Mouse (Mus musculus): ENCODE data around the gene Rela. TPM values are rescaled to one million over a fixed set of nuclear protein-coding genes. Genes with fewer than 3 reads are reported as not detected.
A peak's percentile ranks its signal among the peaks of the same experiment; 100 is the strongest.

Rela gene
- total RNA-seq (2021), result 60.7 and 65.1 TPM in 2 replicates
- long read RNA-seq, experiment 1, transcript Rela-201 (11 exons, 2,716 nt), result major isoform, 19 of 41 reads
- long read RNA-seq, experiment 1, partial matches to known transcripts, result 17 of 41 reads
- long read RNA-seq, experiment 1, other reads (novel, unspliced or antisense), result 2 of 41 reads
- long read RNA-seq, experiment 2, transcript Rela-201 (11 exons, 2,716 nt), result major isoform, 14 of 33 reads
- long read RNA-seq, experiment 2, partial matches to known transcripts, result 17 of 33 reads
- long read RNA-seq, experiment 2, other reads (novel, unspliced or antisense), result 1 of 33 reads

DNA sequence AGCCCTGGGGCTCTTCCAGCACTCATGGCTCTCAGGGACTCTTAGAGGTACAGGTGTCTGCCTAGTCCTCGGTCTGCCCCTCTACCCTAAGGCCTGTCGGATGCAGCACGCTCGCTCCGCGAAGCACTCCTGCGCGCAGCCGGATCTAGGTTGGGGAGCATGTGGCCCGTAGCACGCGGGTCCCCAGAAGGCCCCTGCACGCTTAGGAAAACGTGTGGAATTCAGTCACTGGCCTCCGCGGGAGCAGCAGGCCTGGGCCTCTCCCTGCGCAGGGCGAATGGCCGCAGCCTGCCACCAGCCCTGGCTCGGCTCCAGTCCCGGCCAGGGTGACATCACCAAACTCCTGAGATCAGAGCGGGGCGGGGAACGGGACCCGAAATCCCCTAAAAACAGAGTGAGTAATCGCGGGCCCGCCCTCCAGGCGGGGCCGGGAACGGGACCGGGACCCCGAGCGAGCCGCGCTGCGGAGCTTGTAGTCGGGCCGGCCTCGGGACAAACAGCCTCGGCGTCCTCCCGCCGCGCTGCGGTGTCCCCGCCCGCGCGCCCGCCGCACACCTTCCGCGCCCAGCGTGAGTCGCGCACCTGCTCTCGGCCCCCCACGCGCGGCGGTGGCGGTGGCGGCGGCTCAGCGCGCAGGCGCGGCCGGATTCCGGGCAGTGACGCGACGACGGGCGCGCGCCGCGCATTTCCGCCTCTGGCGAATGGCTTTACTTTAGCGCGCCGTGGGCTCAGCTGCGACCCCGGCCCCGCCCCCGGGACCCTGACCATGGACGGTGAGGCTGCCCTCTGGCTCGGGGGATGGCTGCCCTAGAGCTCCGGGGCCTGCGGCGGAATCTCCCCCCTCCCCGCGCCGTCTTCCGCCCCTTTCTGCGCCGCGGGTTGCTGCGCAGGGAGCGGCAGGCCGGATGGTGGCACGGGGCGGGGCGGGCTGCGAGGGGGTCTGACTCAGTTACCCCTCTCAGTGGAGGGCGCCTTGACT, at the start of gene Rela:
Rela (plus strand) TSS at position 415 of the 979 bp plus-strand sequence.
- DNase-seq, result peak; percentile 96

- no peak for DNase-seq
These were observed 48.1 kb upstream of the Rela start for GRCm38 (mm10) chr19:5589159-5589558.

DNA sequence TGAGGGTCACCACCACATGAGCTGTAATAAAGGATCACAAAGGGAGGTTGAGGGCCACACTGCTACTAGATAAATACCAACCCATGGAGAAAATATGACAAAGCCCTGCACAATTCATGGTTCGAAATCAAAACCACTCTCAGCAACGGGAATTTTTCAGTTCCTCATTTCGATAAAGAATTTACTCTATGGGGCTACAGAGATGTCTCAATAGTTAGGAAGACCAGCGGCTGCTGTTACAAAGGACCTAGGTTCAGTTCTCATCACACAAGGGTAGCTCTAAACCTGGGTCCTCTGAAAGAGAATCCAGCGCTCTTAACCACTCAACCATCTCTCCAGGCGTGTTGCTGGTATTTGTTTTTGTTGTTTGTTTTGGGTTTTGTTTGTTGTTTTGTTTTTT, 45.4 kb upstream of the Rela start:
- DNase-seq, result no peak

DNA sequence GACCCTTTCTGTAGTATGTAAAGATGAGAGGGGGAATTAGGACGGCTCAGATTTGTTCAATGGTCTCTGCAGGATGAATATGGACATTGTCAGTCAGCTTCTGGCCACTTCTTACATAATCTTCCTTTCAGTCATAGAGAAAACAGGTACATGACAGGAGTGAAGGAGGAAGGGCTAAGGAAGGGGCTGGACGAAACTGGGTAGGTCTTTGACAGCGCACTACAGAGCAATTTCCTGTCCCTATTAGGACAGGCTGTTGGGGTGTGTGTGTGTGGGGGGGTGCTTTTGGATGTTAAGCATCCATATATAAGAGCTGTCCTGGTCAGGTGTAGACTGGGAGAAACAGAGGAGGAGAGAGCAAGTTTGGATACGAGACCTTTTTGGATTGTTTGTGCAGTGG, 38.1 kb upstream of the Rela start:
- no peak for DNase-seq

GRCm38 (mm10) chr19:5601752-5602541, 35.3 kb upstream of the Rela start, which contains the start of gene Rnaseh2c:
Rnaseh2c (plus strand) TSS chr19:5601873.
- peak; percentile 84 for DNase-seq

DNA sequence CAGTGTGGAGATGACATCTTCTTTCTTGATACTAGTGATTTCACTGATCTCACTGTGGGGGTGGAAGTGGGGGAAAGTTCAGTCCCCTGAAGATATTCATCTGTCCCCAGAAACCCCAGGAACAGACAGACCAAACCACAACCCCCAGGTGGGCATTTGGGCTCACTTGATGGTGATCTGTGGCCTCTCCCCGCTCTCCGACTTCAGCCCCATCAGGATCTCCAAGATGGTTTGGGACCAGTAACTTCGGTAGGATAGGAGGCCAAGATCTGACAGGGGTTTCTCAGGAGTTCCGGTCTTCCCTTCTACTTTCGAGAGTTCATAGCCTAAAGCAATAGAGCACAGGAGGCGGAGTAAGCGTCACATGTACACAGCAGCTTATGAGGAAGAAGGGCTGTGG, 33.6 kb upstream of the Rela start:
- no peak for DNase-seq

- no peak for DNase-seq
These were observed 32.2 kb upstream of the Rela start for GRCm38 (mm10) chr19:5605126-5605525.

DNA sequence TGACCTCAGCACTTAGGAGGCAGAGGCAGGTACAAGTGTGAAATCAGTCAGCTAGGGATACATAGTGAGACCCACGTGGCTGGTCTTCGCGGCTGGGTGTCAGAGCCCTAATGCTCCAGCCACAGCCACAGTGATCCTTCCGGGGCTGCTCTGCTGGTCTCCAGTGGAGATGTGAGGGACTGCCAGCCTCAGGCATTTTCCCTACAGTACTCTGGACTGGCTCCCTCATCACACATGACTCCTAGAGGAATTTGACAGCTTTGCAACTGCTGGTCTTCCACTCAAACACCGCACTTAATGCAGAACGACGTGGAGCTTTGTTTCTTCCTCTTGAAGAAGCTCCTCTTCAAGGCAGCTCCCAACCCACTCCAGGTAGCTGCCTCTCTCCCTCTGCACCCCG, 31.1 kb upstream of the Rela start:
- DNase-seq, result peak; percentile 32

DNA sequence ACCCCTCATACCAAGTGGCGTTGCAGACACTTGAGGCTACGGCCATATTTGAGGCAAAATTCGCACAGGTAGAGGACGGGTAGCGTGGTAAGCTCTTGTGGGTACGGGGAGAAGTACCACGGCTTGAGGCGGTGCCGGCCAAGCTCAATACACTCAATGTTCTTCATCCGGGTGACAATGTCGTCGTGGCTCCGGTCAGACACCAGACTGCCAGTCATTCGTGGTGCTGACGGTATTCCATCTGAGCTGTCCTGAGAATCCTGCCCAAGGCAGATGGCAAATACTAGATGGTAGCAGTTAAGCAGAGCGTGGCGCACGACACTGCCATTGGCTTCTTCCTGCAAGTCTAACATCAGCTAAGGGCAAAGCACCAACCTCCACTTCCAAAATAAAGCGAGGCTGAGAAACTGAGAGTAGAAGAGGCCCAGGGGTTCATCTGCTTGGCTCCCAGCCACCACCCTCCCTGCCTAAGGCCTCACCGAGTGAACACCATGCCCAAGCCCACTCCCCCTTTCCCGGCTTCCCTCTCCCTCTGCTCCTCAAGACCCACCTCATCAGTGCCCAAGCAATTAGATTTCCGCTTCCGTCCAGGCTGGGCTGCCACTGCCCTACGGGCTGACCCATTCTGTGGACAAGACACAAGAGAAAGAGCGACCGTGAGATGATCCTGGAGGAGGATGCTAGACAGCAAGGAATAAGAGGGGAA, 29.4 kb upstream of the Rela start:
- no peak for DNase-seq

DNA sequence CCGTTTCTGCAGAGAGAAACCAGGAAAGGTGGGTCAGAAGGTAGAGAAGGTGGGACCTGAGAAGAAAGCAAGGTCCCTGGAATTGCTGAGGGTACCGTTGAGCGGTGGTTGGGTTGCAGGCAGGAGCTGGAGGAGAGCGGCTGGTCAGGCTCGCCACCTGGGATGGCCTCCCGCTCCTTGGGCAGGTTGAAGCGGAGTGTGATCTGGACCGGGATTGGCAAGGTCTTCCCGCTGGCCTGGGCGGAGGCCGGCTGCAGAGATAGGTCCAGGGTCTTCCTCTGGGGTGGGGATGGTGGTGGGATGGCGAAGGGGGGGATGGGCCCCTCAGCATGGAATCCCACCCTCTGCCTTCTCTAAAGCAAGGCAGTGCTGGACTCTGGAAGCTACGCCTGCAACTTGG, 28.6 kb upstream of the Rela start:
- DNase-seq, result no peak

DNA sequence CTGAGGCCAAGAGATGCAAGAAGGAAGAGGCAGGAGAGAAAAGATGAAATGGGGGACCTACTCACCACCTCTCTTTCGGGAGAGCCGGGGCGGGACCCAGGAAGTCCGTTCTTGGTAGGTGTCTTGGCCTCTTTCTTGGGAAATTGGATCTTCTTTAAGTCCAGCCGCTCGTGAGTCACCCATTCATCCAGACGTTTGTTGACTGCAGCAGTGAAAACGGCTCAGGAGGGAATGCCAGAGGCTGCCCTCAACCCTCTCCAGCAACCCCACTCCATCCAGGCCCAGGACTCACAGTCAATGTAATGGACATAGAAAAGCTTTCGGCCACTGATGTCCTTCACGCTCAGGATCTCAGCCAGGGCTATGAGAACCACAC, 28.1 kb upstream of the Rela start:
- DNase-seq, result no peak

DNA sequence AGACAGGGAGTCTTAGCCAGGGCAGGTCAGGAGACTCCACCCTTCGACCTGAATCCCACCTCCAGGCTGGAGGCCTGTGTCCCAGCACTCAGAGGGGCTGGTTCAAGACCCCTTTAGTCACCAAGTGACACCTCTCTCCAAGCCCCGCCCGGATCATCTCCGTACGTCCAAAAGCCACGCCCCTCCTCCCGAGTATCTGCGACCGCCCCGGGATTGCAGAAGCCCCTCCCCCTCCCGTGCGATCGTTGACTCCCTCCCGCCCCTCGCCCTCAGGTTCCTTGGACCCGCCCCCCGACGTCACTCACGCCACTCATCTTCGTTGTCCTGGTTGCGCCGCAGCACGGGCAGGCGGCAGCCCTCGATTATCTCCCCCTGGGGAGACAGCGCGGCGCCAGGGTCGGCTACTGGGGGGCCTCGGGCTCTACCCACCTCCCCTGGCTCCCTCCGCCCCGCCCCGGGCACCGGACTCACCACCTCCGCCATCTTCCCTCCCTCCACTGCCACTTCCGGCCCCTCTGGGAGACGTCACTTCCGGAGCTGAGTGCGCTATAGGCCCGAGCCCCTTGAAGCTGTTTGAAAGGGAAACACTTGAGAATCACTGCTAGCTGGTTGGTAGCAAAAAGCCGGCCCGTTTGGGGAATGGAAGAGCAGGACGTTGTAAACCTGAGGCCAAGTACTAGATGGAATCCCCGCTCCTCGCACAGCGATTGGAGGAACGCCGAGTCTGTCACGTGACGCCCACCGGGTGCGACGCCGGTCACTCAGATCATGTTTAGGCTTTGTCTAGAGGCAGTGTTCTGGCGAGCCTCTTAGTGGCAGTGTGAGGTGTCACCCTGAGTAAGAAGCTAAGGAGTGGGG, 27.5 kb upstream of the Rela start, which contains the start of gene Kat5:
Kat5 (minus strand) TSS at position 691 of the 858 bp plus-strand sequence.
- peak; percentile 94 for DNase-seq

DNA sequence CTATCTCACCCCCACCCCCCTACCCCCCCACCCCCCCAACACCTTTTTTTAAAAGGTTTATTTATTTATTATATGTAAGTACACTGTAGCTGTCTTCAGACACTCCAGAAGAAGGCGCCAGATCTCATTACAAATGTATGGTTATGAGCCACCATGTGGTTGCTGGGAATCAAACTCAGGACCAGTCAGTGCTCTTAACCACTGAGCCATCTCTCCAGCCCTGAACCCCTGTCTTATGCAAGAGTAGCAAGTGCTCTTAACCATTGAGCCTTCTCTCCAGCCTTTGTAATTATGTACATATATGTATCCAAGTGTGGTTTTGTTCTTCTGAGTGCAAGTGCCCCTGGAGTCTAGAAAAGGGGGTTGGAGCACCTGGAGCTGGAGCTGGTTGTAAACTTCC, 25.3 kb upstream of the Rela start:
- DNase-seq, result no peak

DNA sequence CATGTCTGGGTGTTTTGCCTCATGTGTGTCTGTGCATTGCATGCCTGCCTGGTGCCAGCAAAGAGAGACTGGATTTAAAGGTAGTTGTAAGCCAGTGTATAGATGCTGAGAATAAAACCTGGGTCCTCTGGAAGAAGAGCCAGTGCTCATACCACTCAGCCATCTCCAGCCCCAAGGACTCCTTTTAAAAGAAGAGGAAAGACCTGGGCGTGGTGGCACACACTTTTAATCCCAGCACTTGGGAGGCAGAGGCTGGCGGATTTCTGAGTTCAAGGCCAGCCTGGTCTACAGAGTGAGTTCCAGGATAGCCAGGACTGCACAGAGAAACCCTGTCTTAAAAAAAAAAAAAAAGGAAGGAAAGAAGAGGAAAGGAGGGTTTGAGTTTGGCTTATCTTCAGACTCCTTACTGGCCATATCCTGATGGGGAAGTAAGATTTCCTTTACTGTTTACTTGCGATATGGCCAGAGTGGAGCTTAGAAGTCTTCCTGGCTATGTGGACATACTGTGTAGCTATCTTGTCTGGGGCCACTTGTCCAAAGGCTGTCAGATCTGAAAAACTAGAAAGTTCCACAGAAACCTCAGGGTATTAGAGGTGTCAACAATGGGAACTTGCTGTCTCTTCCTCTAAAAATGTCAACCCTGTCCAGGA, 24.4 kb upstream of the Rela start:
- DNase-seq, result no peak

DNA sequence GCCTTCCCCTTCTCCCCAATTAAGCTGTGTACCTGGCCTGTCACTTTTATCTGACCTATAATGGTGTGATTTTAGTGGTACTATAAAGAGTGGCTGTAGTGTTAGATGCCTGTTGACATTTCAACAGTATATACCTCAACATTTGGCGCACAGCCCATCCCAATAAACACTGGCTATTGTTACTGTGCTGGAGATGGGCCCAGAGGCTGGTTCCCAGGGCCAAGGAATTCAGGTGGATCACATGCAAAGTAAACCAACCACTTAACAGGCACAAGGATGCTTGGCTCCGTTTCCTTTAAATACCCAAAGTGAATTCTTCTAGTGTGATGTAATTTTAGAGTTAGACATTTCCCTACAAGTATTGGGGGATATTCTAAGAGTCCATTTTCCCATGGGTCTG, 22.3 kb upstream of the Rela start:
- DNase-seq, result no peak

- no peak for DNase-seq
These were observed 17.3 kb upstream of the Rela start for GRCm38 (mm10) chr19:5620007-5620406.

DNA sequence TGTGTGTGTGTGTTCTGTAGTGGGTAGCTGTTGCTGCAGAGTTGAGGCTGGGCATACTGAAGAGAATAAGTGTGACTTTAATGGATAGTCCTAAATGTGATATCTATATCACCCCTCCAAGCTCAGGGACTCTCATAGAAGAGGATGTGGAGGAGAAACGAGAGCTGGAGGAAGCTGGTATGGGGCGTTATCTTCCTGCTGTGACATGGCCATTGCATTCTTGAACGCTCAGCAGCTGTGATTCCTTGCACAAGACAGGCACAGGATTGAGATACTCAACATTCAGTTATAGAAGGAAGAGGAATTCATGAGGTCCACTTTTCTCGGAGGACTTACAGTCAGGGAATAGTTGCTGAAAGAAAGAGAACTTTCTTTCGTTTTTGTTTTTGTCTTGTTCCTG, 15.4 kb upstream of the Rela start:
- no peak for DNase-seq

DNA sequence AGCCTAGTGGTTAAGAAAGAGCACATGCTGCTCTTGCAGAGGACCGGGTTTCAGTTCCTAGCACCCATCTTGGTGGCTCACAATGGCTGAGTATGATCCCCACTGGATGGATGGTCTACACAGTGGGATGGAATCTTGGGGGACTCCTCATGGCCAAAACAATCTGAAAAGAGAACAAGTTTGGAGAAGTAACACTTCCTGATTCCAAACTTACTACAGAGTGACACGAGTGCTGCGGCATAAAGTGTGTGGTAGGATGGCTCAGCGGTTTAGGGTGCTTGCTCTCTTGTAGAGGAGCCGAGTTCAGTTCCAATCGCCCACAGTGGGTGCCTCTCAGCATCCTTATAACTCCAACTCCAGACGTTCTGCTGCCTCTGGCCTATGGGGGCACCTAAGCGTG, 12.0 kb upstream of the Rela start:
- DNase-seq, result no peak

- no peak for DNase-seq
These were observed 7.4 kb upstream of the Rela start for GRCm38 (mm10) chr19:5629907-5630306.

- DNase-seq, result no peak
These were observed 5.2 kb upstream of the Rela start for GRCm38 (mm10) chr19:5632120-5632519.

All from adrenal gland, postnatal 14 days (tissue).